Mouse (Mus musculus): Measurements from ENCODE around the gene Pqlc2. TPM values are rescaled to one million over a fixed set of nuclear protein-coding genes. Genes with fewer than 3 reads are reported as not detected.

Gene Pqlc2
- polyA plus RNA-seq, 1 experiment from 2014 or later: 17.4 TPM

- Histone ChIP-seq H3K4me3 (ENCODE audit: low read depth, low read length) (no peak overlapping the region), H3K27ac (ENCODE audit: low read length) (peak overlapping the region; percentile 62)
- no peak for DNase-seq (ENCODE audit: low spot score)
These were observed 57.3 kb downstream of the Pqlc2 start for GRCm38 (mm10) chr4:139253206-139253605.

GRCm38 (mm10) chr4:139252051-139252760 lies 58.3 kb downstream of the Pqlc2 start:
- TF ChIP-seq EP300 (IDR thresholded peaks at IDR 0.05): no peak
- peak; percentile 90 for TF ChIP-seq CTCF (IDR thresholded peaks at IDR 0.05)
- DNase-seq (ENCODE audit: low spot score) (peak; percentile 88), ATAC-seq (peak; percentile 45)
- Histone ChIP-seq H3K27me3 (replicated peaks; ENCODE audit: insufficient read depth, low read length) (no peaks in the 10 kb centered on the region), H3K27ac (ENCODE audit: low read length) (peak overlapping the region; percentile 81), H3K4me3 (ENCODE audit: low read depth, low read length) (no peak overlapping the region), H3K36me3 (ENCODE audit: insufficient read depth, low read length) (no peaks in the 10 kb centered on the region), H3K9me3 (ENCODE audit: low read length) (no peaks in the 10 kb centered on the region), H3K4me2 (replicated peaks; ENCODE audit: low read depth, low read length) (no peak overlapping the region), H3K4me1 (ENCODE audit: insufficient read depth, low read depth, low read length) (peaks cover 25% of the 10 kb centered on the region; the same call in 1 of the 2 replicates), H3K9ac (replicated peaks; ENCODE audit: low read depth) (no peak overlapping the region)
- WGBS: 26% methylated on average over 22 of the region's 22 CpGs

More at GRCm38 (mm10) chr4:139253206-139253605, 57.3 kb downstream of the Pqlc2 start:
- peaks cover 26% of the 10 kb centered on the region; the same call in 1 of the 2 replicates for H3K4me1 ChIP-seq (ENCODE audit: insufficient read depth, low read depth, low read length)
- WGBS: 66% methylated on average over 9 of the region's 9 CpGs
- H3K9ac ChIP-seq (replicated peaks; ENCODE audit: low read depth): no peak overlapping the region
- TF ChIP-seq CTCF (IDR thresholded peaks at IDR 0.05): no peak
- no peak for TF ChIP-seq EP300 (IDR thresholded peaks at IDR 0.05)
- no peaks in the 10 kb centered on the region for H3K36me3 ChIP-seq (ENCODE audit: insufficient read depth, low read length)
- no peak for ATAC-seq
- no peak overlapping the region for H3K4me2 ChIP-seq (replicated peaks; ENCODE audit: low read depth, low read length)
- no peaks in the 10 kb centered on the region for H3K27me3 ChIP-seq (replicated peaks; ENCODE audit: insufficient read depth, low read length)
- no peaks in the 10 kb centered on the region for H3K9me3 ChIP-seq (ENCODE audit: low read length)

- Histone ChIP-seq H3K36me3 (ENCODE audit: insufficient read depth, low read length) (no peaks in the 10 kb centered on the region), H3K9ac (replicated peaks; ENCODE audit: low read depth) (no peak overlapping the region), H3K4me3 (ENCODE audit: low read depth, low read length) (no peak overlapping the region), H3K4me2 (replicated peaks; ENCODE audit: low read depth, low read length) (no peak overlapping the region), H3K27ac (ENCODE audit: low read length) (peak overlapping the region; percentile 81), H3K27me3 (replicated peaks; ENCODE audit: insufficient read depth, low read length) (no peaks in the 10 kb centered on the region), H3K4me1 (ENCODE audit: insufficient read depth, low read depth, low read length) (peaks cover 25% of the 10 kb centered on the region; the same call in 1 of the 2 replicates), H3K9me3 (ENCODE audit: low read length) (no peaks in the 10 kb centered on the region)
- TF ChIP-seq CTCF (IDR thresholded peaks at IDR 0.05) (no peak), EP300 (IDR thresholded peaks at IDR 0.05) (no peak)
- no peak for DNase-seq (ENCODE audit: low spot score)
- whole genome bisulfite sequencing: 31% methylated on average over 8 of the region's 8 CpGs
- no peak for ATAC-seq
These were observed 59.6 kb downstream of the Pqlc2 start for GRCm38 (mm10) chr4:139250886-139251285.

GRCm38 (mm10) chr4:139250043-139250442 lies 60.5 kb downstream of the Pqlc2 start:
- DNase-seq (ENCODE audit: low spot score): peak; percentile 83
- Histone ChIP-seq H3K9ac (replicated peaks; ENCODE audit: low read depth) (no peak overlapping the region), H3K9me3 (ENCODE audit: low read length) (no peaks in the 10 kb centered on the region), H3K4me2 (replicated peaks; ENCODE audit: low read depth, low read length) (no peak overlapping the region), H3K27me3 (replicated peaks; ENCODE audit: insufficient read depth, low read length) (no peaks in the 10 kb centered on the region), H3K27ac (ENCODE audit: low read length) (peak overlapping the region; percentile 81), H3K36me3 (ENCODE audit: insufficient read depth, low read length) (no peaks in the 10 kb centered on the region), H3K4me1 (ENCODE audit: insufficient read depth, low read depth, low read length) (peaks cover 25% of the 10 kb centered on the region; the same call in 1 of the 2 replicates), H3K4me3 (ENCODE audit: low read depth, low read length) (no peak overlapping the region)
- 23% methylated on average over 5 of the region's 5 CpGs for WGBS
- peak; percentile 80 for ATAC-seq
- TF ChIP-seq CTCF (IDR thresholded peaks at IDR 0.05): no peak
- TF ChIP-seq EP300 (IDR thresholded peaks at IDR 0.05): peak; percentile 70

GRCm38 (mm10) chr4:139248736-139249135 lies 61.8 kb downstream of the Pqlc2 start:
- TF ChIP-seq CTCF (IDR thresholded peaks at IDR 0.05): no peak
- no peak for TF ChIP-seq EP300 (IDR thresholded peaks at IDR 0.05)
- no peak for ATAC-seq

GRCm38 (mm10) chr4:139247966-139248365 lies 62.5 kb downstream of the Pqlc2 start:
- no peak for TF ChIP-seq CTCF (IDR thresholded peaks at IDR 0.05)
- TF ChIP-seq EP300 (IDR thresholded peaks at IDR 0.05): no peak
- Histone ChIP-seq H3K9me3 (ENCODE audit: low read length) (no peaks in the 10 kb centered on the region), H3K4me3 (ENCODE audit: low read depth, low read length) (no peak overlapping the region), H3K4me2 (replicated peaks; ENCODE audit: low read depth, low read length) (no peak overlapping the region), H3K9ac (replicated peaks; ENCODE audit: low read depth) (no peak overlapping the region), H3K27ac (ENCODE audit: low read length) (peak overlapping the region; percentile 81), H3K27me3 (replicated peaks; ENCODE audit: insufficient read depth, low read length) (no peaks in the 10 kb centered on the region), H3K4me1 (ENCODE audit: insufficient read depth, low read depth, low read length) (peaks cover 25% of the 10 kb centered on the region; the same call in 1 of the 2 replicates), H3K36me3 (ENCODE audit: insufficient read depth, low read length) (no peaks in the 10 kb centered on the region)
- DNase-seq (ENCODE audit: low spot score) (peak; percentile 32), ATAC-seq (peak; percentile 53)
- WGBS: 52% methylated on average over 7 of the region's 7 CpGs

More at GRCm38 (mm10) chr4:139248736-139249135, 61.8 kb downstream of the Pqlc2 start:
- Histone ChIP-seq H3K36me3 (ENCODE audit: insufficient read depth, low read length) (no peaks in the 10 kb centered on the region), H3K4me1 (ENCODE audit: insufficient read depth, low read depth, low read length) (peaks cover 25% of the 10 kb centered on the region; the same call in 1 of the 2 replicates), H3K4me2 (replicated peaks; ENCODE audit: low read depth, low read length) (no peak overlapping the region), H3K4me3 (ENCODE audit: low read depth, low read length) (no peak overlapping the region), H3K9me3 (ENCODE audit: low read length) (no peaks in the 10 kb centered on the region), H3K9ac (replicated peaks; ENCODE audit: low read depth) (no peak overlapping the region), H3K27me3 (replicated peaks; ENCODE audit: insufficient read depth, low read length) (no peaks in the 10 kb centered on the region), H3K27ac (ENCODE audit: low read length) (peak overlapping the region; percentile 81)
- DNase-seq (ENCODE audit: low spot score): no peak
- WGBS: 72% methylated on average over 5 of the region's 5 CpGs
